Mouse (Mus musculus): ENCODE results near the gene Fcor.

Gene Fcor

GRCm38 (mm10) chr8:3674671-3675070 is 2.5 kb upstream of the Fcor start:
- in situ Hi-C loops (cut with MboI): loop anchor here (5.0 kb wide), 1 partner anchor 47 kb away; the partner anchor contains the start of gene Pcp2

DNA sequence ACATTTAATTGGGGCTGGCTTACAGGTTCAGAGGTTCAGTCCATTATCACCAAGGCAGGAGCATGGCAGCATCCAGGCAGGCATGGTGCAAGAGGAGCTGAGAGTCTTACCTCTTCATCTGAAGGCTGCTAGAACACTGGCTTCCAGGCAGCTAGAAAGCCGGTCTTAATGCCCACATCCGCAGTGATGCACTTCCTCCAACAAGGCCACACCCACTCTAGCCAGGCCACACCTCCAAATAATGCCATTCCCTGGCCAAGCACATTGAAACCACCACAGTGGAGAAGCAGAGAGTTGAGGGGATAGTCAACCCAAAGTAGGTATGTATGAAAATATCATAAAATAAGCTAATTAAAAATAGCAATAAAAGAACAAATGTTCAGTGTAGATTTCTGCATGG is 1.8 kb downstream of the Fcor start:
- in situ Hi-C loops (cut with MboI): loop anchor here (5.0 kb wide), 1 partner anchor 43 kb away; the partner anchor contains the start of gene Pcp2

DNA sequence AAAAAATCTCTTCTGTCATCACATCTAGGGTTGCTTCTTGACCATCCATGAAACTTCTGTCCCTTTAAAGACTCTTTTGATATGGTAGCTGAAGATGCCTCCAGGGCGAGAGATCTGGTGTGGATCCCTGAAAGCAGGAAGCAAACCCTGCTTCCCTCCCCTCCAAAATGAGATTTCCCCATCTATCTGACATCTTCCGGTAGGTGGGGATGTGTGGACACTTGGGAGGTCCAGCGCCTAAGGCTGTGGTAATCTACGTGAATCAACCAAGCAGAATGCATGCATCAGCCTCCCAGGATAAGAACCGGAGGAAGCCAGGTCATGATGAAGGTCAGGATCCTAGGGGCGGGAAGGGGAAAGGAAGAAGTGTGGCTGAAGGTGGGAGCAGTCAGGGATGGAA is 6.7 kb downstream of the Fcor start, which contains the start of gene Mcemp1:
Gene Mcemp1 (plus strand): TSS at position 248 of the 400 bp plus-strand sequence.
- in situ Hi-C loops (cut with MboI): no loop called here

DNA sequence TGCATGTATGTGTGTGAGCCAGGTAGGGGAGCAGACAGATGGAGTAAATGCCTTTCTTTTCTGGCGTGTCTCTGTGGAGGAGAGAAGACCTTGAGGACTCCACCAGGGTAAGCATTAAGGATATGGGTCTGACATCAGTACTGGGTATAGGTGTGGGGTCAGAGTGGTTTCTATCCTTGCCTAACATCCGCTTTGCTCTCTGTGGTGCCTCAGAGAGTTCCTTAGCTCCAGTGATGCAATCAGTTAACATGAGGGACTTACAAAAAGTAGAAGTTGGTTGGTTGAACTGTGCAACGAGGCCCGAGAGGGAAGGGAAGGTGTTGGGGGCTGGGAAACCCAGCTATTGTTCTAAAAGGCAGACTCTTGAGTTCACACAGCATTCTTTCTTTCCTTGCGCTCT is 7.8 kb downstream of the Fcor start:
- in situ Hi-C loops (cut with MboI): no loop called here

DNA sequence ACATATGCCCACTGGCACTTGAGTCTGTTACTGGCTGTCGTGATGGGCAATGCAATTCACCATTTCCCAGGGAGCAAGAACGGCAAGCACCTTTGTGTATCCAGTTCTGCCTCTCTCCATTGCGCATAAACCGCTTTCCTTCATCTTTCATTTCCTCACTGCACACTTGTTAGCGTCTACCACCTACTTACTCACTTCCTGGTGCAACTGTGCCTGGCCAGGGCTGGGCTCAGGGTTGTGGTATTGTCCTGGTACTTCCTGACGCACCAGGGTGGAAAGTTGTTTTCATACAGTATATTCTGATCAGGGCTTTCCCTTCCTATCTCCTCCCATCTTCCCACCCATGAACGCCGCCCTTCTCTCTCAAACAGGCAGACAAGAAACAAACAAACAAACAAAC is 11.3 kb downstream of the Fcor start:
- in situ Hi-C loops (cut with MboI): no loop called here

DNA sequence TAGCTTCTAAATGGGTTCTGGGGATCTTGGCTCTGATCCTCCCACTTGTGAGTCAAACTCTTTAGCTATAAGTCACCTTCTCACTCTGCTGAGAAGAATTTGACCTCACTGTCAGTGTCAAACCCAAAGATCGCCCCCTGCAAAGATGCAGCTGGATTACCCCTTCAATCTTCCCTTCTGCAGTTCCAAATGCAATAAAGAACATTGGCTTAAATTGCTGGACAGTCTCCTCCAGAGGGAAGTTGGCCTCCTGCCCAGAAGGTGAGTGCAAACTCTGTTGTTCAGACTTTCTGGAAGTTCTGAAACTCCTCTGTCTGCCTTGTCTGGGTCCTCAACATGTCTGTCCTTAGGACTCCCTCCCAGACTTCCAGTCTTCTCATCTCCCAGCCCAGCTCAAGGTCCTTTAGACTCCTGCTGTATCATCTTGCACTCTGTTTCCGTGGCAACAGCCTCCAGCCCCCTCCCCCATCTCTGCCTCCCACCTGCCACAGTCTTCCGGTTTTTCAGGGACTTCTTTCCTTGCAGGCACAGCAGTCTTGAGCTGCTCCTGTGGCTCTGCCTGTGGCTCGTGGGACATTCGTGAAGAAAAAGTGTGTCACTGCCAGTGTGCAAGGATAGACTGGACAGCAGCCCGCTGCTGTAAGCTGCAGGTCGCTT is 15.3 kb downstream of the Fcor start:
- in situ Hi-C loops (cut with MboI): no loop called here

GRCm38 (mm10) chr8:3655526-3655925 is 16.6 kb downstream of the Fcor start, which contains the start of gene Retn:
Gene Retn (plus strand): TSS chr8:3655770.
- in situ Hi-C loops (cut with MboI): no loop called here

- in situ Hi-C loops (cut with MboI): no loop called here
These were observed 17.2 kb downstream of the Fcor start for GRCm38 (mm10) chr8:3654726-3655508.

DNA sequence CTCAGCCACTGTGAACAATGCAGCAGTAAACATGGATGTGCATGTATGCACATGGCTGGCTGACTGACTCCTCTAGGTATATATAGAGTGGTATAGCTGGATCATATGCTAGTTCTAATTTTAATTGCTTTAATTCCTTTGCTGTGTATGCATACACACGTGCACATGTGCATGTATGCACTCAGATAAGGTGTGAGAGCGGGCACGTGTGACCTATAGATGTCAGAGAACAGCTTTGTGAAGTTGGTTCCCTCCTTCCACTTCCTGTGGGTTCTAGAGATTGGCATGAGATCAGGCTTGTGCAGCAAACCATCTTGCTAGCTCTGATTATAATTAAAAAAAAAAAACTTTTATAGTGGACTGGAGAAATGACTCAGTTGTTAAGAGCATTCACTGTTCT is 19.3 kb downstream of the Fcor start:
- in situ Hi-C loops (cut with MboI): no loop called here

- in situ Hi-C loops (cut with MboI): no loop called here
These were observed 23.2 kb downstream of the Fcor start for GRCm38 (mm10) chr8:3648990-3649389.

GRCm38 (mm10) chr8:3648268-3648667 is 23.9 kb downstream of the Fcor start:
- in situ Hi-C loops (cut with MboI): no loop called here

- in situ Hi-C loops (cut with MboI): no loop called here
These were observed 24.6 kb downstream of the Fcor start for GRCm38 (mm10) chr8:3647561-3647960.

- in situ Hi-C loops (cut with MboI): no loop called here
These were observed 25.2 kb downstream of the Fcor start for GRCm38 (mm10) chr8:3646824-3647531.

- in situ Hi-C loops (cut with MboI): no loop called here
These were observed 26.4 kb downstream of the Fcor start for GRCm38 (mm10) chr8:3645804-3646203.

GRCm38 (mm10) chr8:3631478-3631875 is 40.7 kb downstream of the Fcor start:
- in situ Hi-C loops (cut with MboI): no loop called here

DNA sequence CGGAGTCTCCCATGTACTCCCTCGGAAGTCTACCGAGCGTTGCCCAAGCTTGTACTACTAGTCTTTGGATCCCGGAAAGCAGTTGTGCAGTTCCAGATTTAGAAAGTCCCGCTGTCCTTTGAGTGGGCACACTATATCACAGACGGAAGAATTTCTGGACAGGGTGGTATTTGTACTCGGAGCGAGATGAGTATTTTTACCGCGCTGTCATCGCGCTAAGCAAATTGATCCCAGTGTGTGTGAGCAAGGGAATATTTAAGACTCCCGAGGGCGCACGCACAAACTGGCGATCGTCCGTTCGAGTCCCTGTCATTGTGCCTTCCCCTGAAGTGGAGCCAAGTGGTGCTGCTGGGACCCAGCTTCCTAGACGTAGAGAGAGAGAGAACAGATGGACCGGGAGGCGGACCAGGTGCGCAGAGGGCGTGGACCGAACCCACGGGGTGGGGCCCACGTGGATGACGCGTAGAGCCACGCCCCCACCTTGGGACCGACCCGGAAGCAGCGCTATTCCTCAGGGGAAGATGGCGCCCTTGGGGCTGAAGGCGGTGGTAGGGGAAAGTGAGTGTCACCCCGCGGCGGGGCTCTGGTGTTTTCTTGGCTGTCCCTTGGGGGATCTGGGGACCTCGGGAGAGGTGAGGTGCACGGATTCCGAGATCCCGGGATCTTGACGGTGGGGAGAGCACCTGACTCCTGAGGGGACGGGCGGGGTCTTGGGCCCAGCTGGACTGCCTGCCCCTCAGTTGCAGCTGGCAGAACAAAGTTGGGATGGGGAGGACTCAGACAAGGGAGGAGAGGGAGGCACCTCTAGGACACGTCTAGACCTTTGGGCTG is 41.3 kb downstream of the Fcor start, which contains the start of gene Stxbp2:
Gene Stxbp2 (plus strand): TSS at position 309 of the 831 bp plus-strand sequence.
- in situ Hi-C loops (cut with MboI): no loop called here

- in situ Hi-C loops (cut with MboI): loop anchor here (5.0 kb wide), 1 partner anchor 44 kb away; the partner anchor contains the start of gene Fcor
These were observed 44.1 kb downstream of the Fcor start for GRCm38 (mm10) chr8:3628014-3628413.

GRCm38 (mm10) chr8:3626971-3627370 is 45.2 kb downstream of the Fcor start:
- in situ Hi-C loops (cut with MboI): loop anchor here (5.0 kb wide), 1 partner anchor 45 kb away; the partner anchor contains the start of gene Fcor

DNA sequence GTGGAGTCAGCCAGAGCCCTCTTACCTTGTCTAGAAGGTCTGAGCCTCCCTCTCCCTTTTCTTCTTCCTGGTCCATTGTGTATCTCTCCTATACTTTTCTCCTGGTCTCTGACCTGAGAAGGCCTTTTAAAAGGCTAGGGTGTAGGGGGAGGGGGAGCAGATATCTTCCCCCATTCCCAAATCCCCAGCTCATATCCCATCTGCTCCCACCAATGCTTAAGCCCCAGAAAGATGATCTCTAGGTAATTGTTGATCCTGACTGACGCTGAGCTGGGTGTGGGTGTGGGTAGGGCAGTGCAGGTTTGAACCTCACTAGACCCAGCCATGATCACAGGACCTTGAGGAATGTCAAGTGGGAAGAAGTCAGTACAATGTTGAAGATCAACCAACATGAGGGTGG is 46.7 kb downstream of the Fcor start, which contains the start of gene Pcp2:
Gene Pcp2 (minus strand): TSS at position 101 of the 400 bp plus-strand sequence.
- in situ Hi-C loops (cut with MboI): loop anchor here (5.0 kb wide), 1 partner anchor 47 kb away; the partner anchor contains the start of gene Fcor

DNA sequence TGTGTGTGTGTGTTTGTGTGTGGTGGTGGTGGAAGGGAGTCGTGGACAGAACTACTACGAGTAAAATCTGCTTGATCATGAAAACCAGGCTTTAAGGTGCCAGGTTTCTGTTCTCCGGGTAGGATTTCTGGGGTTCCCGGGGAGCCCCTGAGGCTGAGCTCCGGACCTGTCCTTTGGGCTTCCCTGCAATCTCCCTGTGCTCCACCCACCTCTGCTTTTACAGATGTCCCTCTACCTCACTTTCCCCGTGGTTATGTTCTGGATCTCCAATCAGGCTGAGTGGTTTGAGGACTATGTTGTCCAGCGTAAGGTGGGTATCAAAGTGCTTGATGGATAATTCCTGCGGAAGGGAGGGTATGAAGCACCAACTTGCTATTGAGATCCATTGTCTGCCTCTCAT is 50.0 kb downstream of the Fcor start:
- in situ Hi-C loops (cut with MboI): no loop called here
